Mouse (Mus musculus) G1E (cell line): Measurements from ENCODE around the gene Olfr12. TPM values are rescaled to one million over a fixed set of nuclear protein-coding genes. Genes with fewer than 3 reads are reported as not detected.

Experiments
- ATAC-seq: 2 replicates; pipeline ENCODE4 v1.8.0; 2016; ENCODE audit warnings: mild to moderate bottlenecking; ENCODE audit not compliant: insufficient number of reproducible peaks, poor library complexity, low FRiP score, severe bottlenecking; ENCODE audit errors: extremely low read depth
- DNase-seq: peaks from one replicate; pipeline ENCODE4 v3.0.0; 2012; ENCODE audit warnings: low spot score
- H3K27me3 ChIP-seq: 2 replicates; pipeline ENCODE4 v1.6.1; 2012; ENCODE audit warnings: mild to moderate bottlenecking, low read length, inconsistent platforms; ENCODE audit not compliant: insufficient read depth
- H3K36me3 ChIP-seq: replicated peaks from 2 replicates; pipeline ENCODE3; 2012; ENCODE audit warnings: mild to moderate bottlenecking, inconsistent platforms
- H3K4me1 ChIP-seq: 2 replicates; pipeline ENCODE4 v1.6.1; 2012; ENCODE audit warnings: low read depth, low read length, inconsistent platforms, mixed read lengths; ENCODE audit not compliant: insufficient read depth
- H3K4me3 ChIP-seq: 2 replicates; pipeline ENCODE4 v1.5.1; 2012; ENCODE audit warnings: low read depth, mild to moderate bottlenecking, inconsistent platforms, low read length, moderate library complexity, mixed read lengths
- H3K9me3 ChIP-seq: replicated peaks from 2 replicates; pipeline ENCODE4 v1.6.1; 2012; ENCODE audit warnings: inconsistent platforms
- CTCF ChIP-seq: IDR thresholded peaks from 2 replicates; pipeline ENCODE4 v1.5.1; 2012; ENCODE audit warnings: low read depth, low read length, inconsistent platforms, mixed read lengths
- GATA1 ChIP-seq: IDR thresholded peaks from 2 replicates; pipeline ENCODE4 v1.6.1; 2012; ENCODE audit warnings: borderline replicate concordance, low read length, inconsistent platforms, mixed read lengths
- GATA2 ChIP-seq: IDR thresholded peaks from 2 replicates; pipeline ENCODE4 v1.6.1; 2012; ENCODE audit warnings: low read depth, low read length, inconsistent platforms, borderline replicate concordance
- POLR2AphosphoS5 ChIP-seq: IDR thresholded peaks from 2 replicates; pipeline ENCODE4 v1.6.1; 2012; ENCODE audit warnings: low read depth, low read length, inconsistent platforms; ENCODE audit not compliant: insufficient replicate concordance
- TAL1 ChIP-seq: conservative IDR thresholded peaks from 2 replicates; pipeline ENCODE4 v1.6.1; 2012; ENCODE audit warnings: low read depth, low read length, inconsistent platforms, mixed read lengths
- polyA plus RNA-seq: library from polyadenylated mRNA; stranded (reverse); fragments of >175 nt; gene quantifications from 2 replicates; pipeline ENCODE4 v1.2.3, GENCODE M21; 2012
- total RNA-seq, 2 experiments: library from RNA; stranded (forward) in 1 of 2; stranded (reverse) in 1 of 2; fragments of 200-1000 nt in 1 of 2; fragments of >200 nt in 1 of 2; fragmentation: Nextera tagmentation in 1 of 2; gene quantifications; 2 replicates each; pipeline ENCODE4 v1.2.3; 2014 to 2017

Gene Olfr12
- total and polyA plus RNA-seq, 3 experiments, result 0.16 TPM; not detected in 2

DNA sequence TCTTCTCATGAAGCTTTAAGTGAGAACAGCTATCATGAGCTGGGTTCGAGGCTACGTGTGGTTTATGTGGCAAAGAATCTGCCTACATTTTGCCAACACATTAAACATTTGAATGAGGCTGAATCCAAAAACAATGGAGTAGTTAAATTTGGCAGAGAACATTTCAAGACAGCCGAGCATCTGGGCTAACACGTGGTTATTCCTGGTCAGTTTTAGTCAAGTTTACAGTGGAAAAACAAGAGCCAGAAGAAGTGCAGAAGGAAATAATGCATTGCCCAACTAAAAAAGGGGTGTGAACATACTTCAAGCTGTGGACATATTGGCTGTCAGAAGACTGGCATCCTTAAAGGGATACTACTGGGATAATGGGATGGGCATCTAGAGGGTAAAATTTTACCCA, 53.7 kb downstream of the Olfr12 start:
- H3K9me3 ChIP-seq, result no peaks in the 10 kb centered on the region
- ATAC-seq (no peak), DNase-seq (no peak)
- peaks cover 2% of the 10 kb centered on the region; the same call in 1 of the 2 replicates for H3K4me1 ChIP-seq
- no peaks in the 10 kb centered on the region for H3K36me3 ChIP-seq
- no peak overlapping the region for H3K4me3 ChIP-seq
- TF ChIP-seq GATA1 (no peak), POLR2AphosphoS5 (no peak), TAL1 (no peak), CTCF (no peak), GATA2 (no peak)
- H3K27me3 ChIP-seq, result peaks cover 11% of the 10 kb centered on the region; the same call in 1 of the 2 replicates

Other genes with a start within 250 kb of the Olfr12 start
- gene Ndufa10, start 143.9 kb upstream of the Olfr12 start, total RNA-seq (2014; fragmentation: Nextera tagmentation), result 287 and 291 TPM in 2 replicates
- gene Ndufa10, start 143.9 kb upstream of the Olfr12 start, total RNA-seq (2017), result 170 and 195 TPM in 2 replicates
- 68.6 and 81.3 TPM in 2 replicates for gene Ndufa10, start 143.9 kb upstream of the Olfr12 start, polyA plus RNA-seq
- gene Olfr1416, start 132.7 kb upstream of the Olfr12 start, total RNA-seq (2014; fragmentation: Nextera tagmentation), result not detected in 2 replicates
- gene Olfr1416, start 132.7 kb upstream of the Olfr12 start, total RNA-seq (2017), result 0.16 and 0.17 TPM in 2 replicates
- not detected in 2 replicates for gene Olfr1416, start 132.7 kb upstream of the Olfr12 start, polyA plus RNA-seq
- gene Olfr1415, start 121.7 kb upstream of the Olfr12 start, total RNA-seq (2014; fragmentation: Nextera tagmentation), result not detected in 2 replicates
- 0.06 and 0.38 TPM in 2 replicates for gene Olfr1415, start 121.7 kb upstream of the Olfr12 start, total RNA-seq (2017)
- gene Olfr1415, start 121.7 kb upstream of the Olfr12 start, polyA plus RNA-seq, result not detected in 2 replicates
- not detected in 2 replicates for gene Olfr1414, start 99.1 kb upstream of the Olfr12 start, total RNA-seq (2014; fragmentation: Nextera tagmentation)
- gene Olfr1414, start 99.1 kb upstream of the Olfr12 start, total RNA-seq (2017), result 0.06 and 0.22 TPM in 2 replicates
- gene Olfr1414, start 99.1 kb upstream of the Olfr12 start, polyA plus RNA-seq, result not detected in 2 replicates
- gene Olfr1413, start 46.5 kb upstream of the Olfr12 start, total RNA-seq (2014; fragmentation: Nextera tagmentation), result not detected in 2 replicates
- gene Olfr1413, start 46.5 kb upstream of the Olfr12 start, total RNA-seq (2017), result 0.29 TPM in 1 of 2 replicates, not detected in the other
- gene Olfr1413, start 46.5 kb upstream of the Olfr12 start, polyA plus RNA-seq, result 0.06 TPM in 1 of 2 replicates, not detected in the other
- gene Olfr1412, start 32.0 kb upstream of the Olfr12 start, total RNA-seq (2014; fragmentation: Nextera tagmentation), result not detected in 2 replicates
- gene Olfr1412, start 32.0 kb upstream of the Olfr12 start, total RNA-seq (2017), result 0.06 and 0.16 TPM in 2 replicates
- gene Olfr1412, start 32.0 kb upstream of the Olfr12 start, polyA plus RNA-seq, result not detected in 2 replicates
- not detected in 2 replicates for gene Olfr1411, start 23.4 kb upstream of the Olfr12 start, total RNA-seq (2014; fragmentation: Nextera tagmentation)
- 0.35 TPM in 1 of 2 replicates, not detected in the other for gene Olfr1411, start 23.4 kb upstream of the Olfr12 start, total RNA-seq (2017)
- not detected in 2 replicates for gene Olfr1411, start 23.4 kb upstream of the Olfr12 start, polyA plus RNA-seq
- not detected in 2 replicates for gene Olfr1410, start 12.0 kb upstream of the Olfr12 start, total RNA-seq (2014; fragmentation: Nextera tagmentation)
- 0.06 and 0.22 TPM in 2 replicates for gene Olfr1410, start 12.0 kb upstream of the Olfr12 start, total RNA-seq (2017)
- gene Olfr1410, start 12.0 kb upstream of the Olfr12 start, polyA plus RNA-seq, result not detected in 2 replicates
- gene Cops9, start 24.2 kb downstream of the Olfr12 start, total RNA-seq (2014; fragmentation: Nextera tagmentation), result 114 and 153 TPM in 2 replicates
- 415 and 435 TPM in 2 replicates for gene Cops9, start 24.2 kb downstream of the Olfr12 start, total RNA-seq (2017)
- gene Cops9, start 24.2 kb downstream of the Olfr12 start, polyA plus RNA-seq, result 123 and 130 TPM in 2 replicates
- not detected in 2 replicates for gene Otos, start 31.1 kb downstream of the Olfr12 start, total RNA-seq (2014; fragmentation: Nextera tagmentation)
- gene Otos, start 31.1 kb downstream of the Olfr12 start, total RNA-seq (2017), result 0.12 and 0.66 TPM in 2 replicates
- 0.07 TPM in 1 of 2 replicates, not detected in the other for gene Otos, start 31.1 kb downstream of the Olfr12 start, polyA plus RNA-seq
- not detected in 2 replicates for gene Gpc1, start 213.9 kb downstream of the Olfr12 start, total RNA-seq (2014; fragmentation: Nextera tagmentation)
- 0.22 and 0.41 TPM in 2 replicates for gene Gpc1, start 213.9 kb downstream of the Olfr12 start, total RNA-seq (2017)
- 0.02 TPM in 1 of 2 replicates, not detected in the other for gene Gpc1, start 213.9 kb downstream of the Olfr12 start, polyA plus RNA-seq